Mouse (Mus musculus) stomach, postnatal 0 days (tissue): ENCODE data around the gene Gpc3. TPM values are rescaled to one million over a fixed set of nuclear protein-coding genes. Genes with fewer than 3 reads are reported as not detected.

Experiments
- ATAC-seq: fragments of 200-750 bp; cut with Nextera tagmentation; 2 replicates; pipeline ENCODE4 v1.8.0; 2017; ENCODE audit not compliant: low FRiP score, low TSS enrichment
- DNase-seq: peaks from one replicate; pipeline ENCODE4 v3.0.0-alpha.2; 2016; ENCODE audit warnings: low spot score
- H3K27ac ChIP-seq: fragments of 300-500 bp; sonication (generic); replicated peaks from 2 replicates; pipeline ENCODE4 v1.5.1; 2014; ENCODE audit warnings: mild to moderate bottlenecking, control low read depth
- H3K27me3 ChIP-seq: fragments of 300-500 bp; sonication (generic); 2 replicates; pipeline ENCODE4 v1.6.1; 2014; ENCODE audit warnings: low read length; ENCODE audit not compliant: control insufficient read depth, insufficient read depth
- H3K36me3 ChIP-seq: fragments of 300-500 bp; sonication (generic); 2 replicates; pipeline ENCODE4 v1.6.1; 2014; ENCODE audit warnings: low read length, mixed read lengths; ENCODE audit not compliant: control insufficient read depth, insufficient read depth
- H3K4me1 ChIP-seq: fragments of 300-500 bp; sonication (generic); replicated peaks from 2 replicates; pipeline ENCODE4 v1.6.1; 2014; ENCODE audit warnings: antibody characterized with exemption; ENCODE audit not compliant: control insufficient read depth, insufficient read depth
- H3K4me2 ChIP-seq: fragments of 300-500 bp; sonication (generic); replicated peaks from 2 replicates; pipeline ENCODE4 v1.6.1; 2014; ENCODE audit warnings: low read depth, mild to moderate bottlenecking, control low read depth, moderate library complexity
- H3K4me3 ChIP-seq: fragments of 300-500 bp; sonication (generic); 2 replicates; pipeline ENCODE4 v1.5.1; 2014; ENCODE audit warnings: low read depth, low read length, control low read depth
- H3K9ac ChIP-seq: fragments of 300-500 bp; sonication (generic); 2 replicates; pipeline ENCODE4 v1.6.1; 2014; ENCODE audit warnings: mild to moderate bottlenecking, low read length, control low read depth, mixed read lengths
- H3K9me3 ChIP-seq: fragments of 300-500 bp; sonication (generic); 2 replicates; pipeline ENCODE4 v1.6.1; 2016; ENCODE audit warnings: low read length; ENCODE audit not compliant: control insufficient read depth
- CTCF ChIP-seq: IDR thresholded peaks from 2 replicates; pipeline ENCODE4 v1.5.1; 2016; ENCODE audit warnings: antibody characterized with exemption, low read depth, mild to moderate bottlenecking, moderate library complexity
- EP300 ChIP-seq: optimal IDR thresholded peaks from 2 replicates; pipeline ENCODE3; 2016; ENCODE audit warnings: antibody characterized with exemption
- WGBS: fragments of 180-500 bp; shearing (Covaris S2); extraction: QIAGEN DNeasy Blood & Tissue Kit; methylation state at CpG from one replicate; pipeline ENCODE4 v1.1.7; 2014; 5-methylcytosine and 5-hydroxymethylcytosine counted together
- polyA plus RNA-seq: library from polyadenylated mRNA; unstranded; fragments of >200 nt; fragmentation: Nextera tagmentation; extraction: Ambion mirVana; gene quantifications from 2 replicates; pipeline ENCODE4 v1.2.1, GENCODE M21; 2015

Gene Gpc3
- polyA plus RNA-seq, 1 experiment from 2014 or later = 238 TPM

- Histone ChIP-seq H3K9ac (no peak overlapping the region), H3K9me3 (no peaks in the 10 kb centered on the region), H3K27ac (no peak overlapping the region), H3K27me3 (no peaks in the 10 kb centered on the region), H3K4me2 (no peak overlapping the region), H3K4me3 (no peak overlapping the region), H3K36me3 (no peaks in the 10 kb centered on the region), H3K4me1 (no peaks in the 10 kb centered on the region)
- DNase-seq = no peak
- 56% methylated on average over 3 of the region's 3 CpGs for WGBS
- TF ChIP-seq EP300 (no peak), CTCF (peak; percentile 54)
- no peak for ATAC-seq
These were observed 172.0 kb downstream of the Gpc3 start for GRCm38 (mm10) chrX:52441798-52442197.

GRCm38 (mm10) chrX:52439421-52439820 lies 174.3 kb downstream of the Gpc3 start:
- DNase-seq (no peak), ATAC-seq (no peak)
- H3K4me1 ChIP-seq = no peaks in the 10 kb centered on the region
- H3K36me3 ChIP-seq = no peaks in the 10 kb centered on the region
- no peak overlapping the region for H3K4me2 ChIP-seq
- H3K27ac ChIP-seq = no peak overlapping the region
- 57% methylated on average over 5 of the region's 5 CpGs for WGBS
- no peaks in the 10 kb centered on the region for H3K9me3 ChIP-seq
- no peak overlapping the region for H3K4me3 ChIP-seq
- no peaks in the 10 kb centered on the region for H3K27me3 ChIP-seq
- TF ChIP-seq EP300 (no peak), CTCF (no peak)
- H3K9ac ChIP-seq = no peak overlapping the region

- Histone ChIP-seq H3K27ac (no peak overlapping the region), H3K4me2 (no peak overlapping the region), H3K9ac (no peak overlapping the region), H3K4me3 (no peak overlapping the region), H3K27me3 (no peaks in the 10 kb centered on the region), H3K36me3 (no peaks in the 10 kb centered on the region), H3K4me1 (no peaks in the 10 kb centered on the region), H3K9me3 (no peaks in the 10 kb centered on the region)
- DNase-seq (no peak), ATAC-seq (no peak)
- TF ChIP-seq CTCF (no peak), EP300 (no peak)
- WGBS = 79% methylated on average over 5 of the region's 5 CpGs
These were observed 188.1 kb downstream of the Gpc3 start for GRCm38 (mm10) chrX:52425605-52426004.

- Histone ChIP-seq H3K27me3 (no peaks in the 10 kb centered on the region), H3K4me3 (no peak overlapping the region), H3K27ac (no peak overlapping the region), H3K9ac (no peak overlapping the region), H3K9me3 (no peaks in the 10 kb centered on the region), H3K4me1 (no peaks in the 10 kb centered on the region), H3K4me2 (no peak overlapping the region), H3K36me3 (no peaks in the 10 kb centered on the region)
- DNase-seq = no peak
- 74% methylated on average over 3 of the region's 3 CpGs for WGBS
- TF ChIP-seq EP300 (no peak), CTCF (no peak)
- ATAC-seq = no peak
These were observed 193.9 kb downstream of the Gpc3 start for GRCm38 (mm10) chrX:52419850-52420249.

- Histone ChIP-seq H3K4me2 (no peak overlapping the region), H3K9ac (no peak overlapping the region), H3K27ac (no peak overlapping the region), H3K36me3 (no peaks in the 10 kb centered on the region), H3K27me3 (no peaks in the 10 kb centered on the region), H3K4me3 (no peak overlapping the region), H3K9me3 (no peaks in the 10 kb centered on the region), H3K4me1 (no peaks in the 10 kb centered on the region)
- TF ChIP-seq CTCF = no peak
- no peak for TF ChIP-seq EP300
- DNase-seq (no peak), ATAC-seq (no peak)
- 85% methylated on average over 3 of the region's 3 CpGs for WGBS
These were observed 200.8 kb downstream of the Gpc3 start for GRCm38 (mm10) chrX:52412936-52413335.

- Histone ChIP-seq H3K27ac (no peak overlapping the region), H3K27me3 (no peaks in the 10 kb centered on the region), H3K4me3 (no peak overlapping the region), H3K9me3 (no peaks in the 10 kb centered on the region), H3K4me1 (no peaks in the 10 kb centered on the region), H3K9ac (no peak overlapping the region), H3K36me3 (no peaks in the 10 kb centered on the region), H3K4me2 (no peak overlapping the region)
- ATAC-seq (no peak), DNase-seq (no peak)
- TF ChIP-seq CTCF (no peak), EP300 (no peak)
- WGBS = 89% methylated on average over 2 of the region's 2 CpGs
These were observed 212.6 kb downstream of the Gpc3 start for GRCm38 (mm10) chrX:52401188-52401587.
